Mouse (Mus musculus): ENCODE results near the gene Stat5b.

The Stat5b gene

DNA sequence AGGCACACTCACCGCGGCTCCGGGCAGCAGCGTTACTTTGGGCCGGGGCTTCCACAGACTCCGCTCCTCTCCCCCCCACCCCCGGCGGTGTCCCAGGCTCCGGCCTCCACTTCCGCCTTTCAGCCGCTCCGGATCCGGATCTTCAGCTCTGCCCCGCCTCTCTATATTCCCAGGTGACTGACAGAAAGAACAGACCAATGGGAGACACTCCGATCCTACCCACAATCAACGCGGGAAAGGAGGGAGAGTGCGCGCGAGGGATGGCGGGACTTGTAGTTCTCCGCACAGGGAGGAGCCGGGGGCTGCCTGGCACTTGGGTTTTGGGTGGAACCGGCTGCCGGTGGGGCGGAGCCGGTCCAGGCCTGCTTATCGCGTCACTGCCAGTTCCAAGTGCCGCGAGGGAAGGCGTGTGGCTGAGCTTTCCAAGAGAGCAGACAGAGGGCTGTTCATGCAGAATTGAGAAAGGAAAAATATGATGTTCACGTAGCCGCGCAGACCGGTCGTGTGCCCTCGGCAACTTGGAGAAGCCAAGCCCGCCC, 112.4 kb downstream of the Stat5b start, which contains the start of gene Rab5c:
Gene Rab5c (minus strand): TSS at position 150 of the 539 bp plus-strand sequence.
- DNase-seq (ENCODE audit: low spot score in 2 of 2): peak; percentile 96 to 98

DNA sequence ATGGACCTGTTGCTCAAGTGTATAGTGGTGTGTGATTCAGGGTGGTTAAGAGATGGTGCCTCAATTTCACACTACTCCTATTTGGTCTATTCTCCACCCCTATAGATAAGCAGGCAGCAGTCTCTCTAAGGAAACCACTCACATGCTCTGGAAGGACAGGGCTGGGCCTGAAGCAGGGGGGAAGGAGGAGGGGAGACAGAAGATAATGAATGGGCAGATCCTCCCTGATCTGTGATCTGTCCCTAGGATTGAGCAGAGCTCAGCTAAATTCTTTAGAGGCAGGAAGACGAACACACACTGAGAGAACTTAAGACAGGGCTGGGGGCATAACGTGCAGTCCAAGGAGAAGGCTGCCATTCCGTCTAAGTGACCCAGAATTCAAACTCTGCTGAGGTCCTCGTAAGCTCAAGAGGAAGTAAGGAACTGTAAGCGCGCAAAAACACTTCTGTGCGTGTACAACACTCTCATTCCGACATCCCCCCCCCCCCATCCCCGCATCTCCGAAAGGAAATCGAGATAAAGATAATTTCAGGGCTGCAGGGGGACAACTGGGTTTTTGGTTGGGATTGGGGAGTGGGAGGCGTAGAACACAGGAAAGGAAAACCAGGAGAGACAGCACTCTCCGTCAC, 113.3 kb downstream of the Stat5b start:
- no peak for DNase-seq (ENCODE audit: low spot score in 2 of 2)

DNA sequence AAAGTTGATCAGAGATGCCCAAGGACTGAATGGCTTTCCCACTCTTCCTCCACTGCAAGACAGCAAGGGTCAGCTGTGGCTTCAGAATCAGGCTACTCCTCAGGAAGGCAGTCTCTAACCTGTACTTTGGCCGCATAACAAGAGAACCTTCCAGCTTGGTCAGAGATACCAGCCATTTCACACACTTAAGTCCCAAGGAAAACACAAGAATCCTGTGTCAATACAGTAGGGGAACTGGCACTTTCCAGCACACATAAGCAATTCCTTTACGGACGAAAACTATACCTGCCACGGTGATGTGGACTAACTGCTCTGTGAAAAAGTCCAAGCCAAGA, 113.8 kb downstream of the Stat5b start:
- no peak for DNase-seq (ENCODE audit: low spot score in 2 of 2)

DNA sequence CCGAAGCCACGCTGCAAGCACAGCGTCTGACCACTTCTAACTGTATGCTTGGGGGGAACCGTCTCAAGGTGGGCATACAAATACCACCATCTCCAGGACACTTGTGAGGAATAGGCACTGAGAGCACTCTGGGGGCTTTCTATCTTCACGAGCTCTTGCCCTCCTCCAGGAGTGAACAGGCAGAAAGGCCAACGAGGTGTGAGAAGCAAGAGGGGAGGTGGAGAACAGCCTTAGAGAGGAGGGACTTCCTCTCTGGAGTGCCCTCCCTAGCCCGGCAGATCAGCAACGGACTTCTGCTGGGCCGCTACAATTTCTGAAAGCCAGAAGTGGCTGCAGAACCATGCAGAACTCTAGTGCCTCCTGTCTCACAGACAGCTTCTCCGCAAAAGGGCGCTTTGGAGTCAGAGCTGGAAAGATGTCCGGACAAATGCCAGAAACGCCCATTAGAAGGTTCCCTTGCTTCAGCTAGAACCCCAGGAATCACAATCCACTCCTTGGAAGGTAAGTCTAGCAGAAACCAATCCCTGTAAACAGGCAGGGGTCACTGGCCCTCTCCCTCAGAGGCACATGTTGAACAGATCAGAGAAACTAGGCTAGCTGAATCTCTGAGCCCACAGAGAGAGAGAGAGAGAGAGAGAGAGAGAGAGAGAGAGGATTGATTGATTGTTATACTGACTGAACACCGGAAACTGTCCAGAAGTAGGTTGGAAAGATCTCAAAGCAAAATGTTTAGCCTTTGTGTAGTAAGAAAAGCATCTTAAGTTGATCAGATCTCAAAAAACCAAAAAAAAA, 114.4 kb downstream of the Stat5b start:
- DNase-seq (ENCODE audit: low spot score in 2 of 2): peak in 1 of 2 experiments; percentile 9

GRCm38 (mm10) chr11:100735134-100735865, 115.2 kb downstream of the Stat5b start:
- no peak for DNase-seq (ENCODE audit: low spot score in 2 of 2)

All from spleen, postnatal 14 days (tissue).